In genomic region chr10:75696597-75697355, GRCm38 (mm10) we compare ENCODE assay signal across 16 mouse cellular contexts. TPM values are rescaled to one million over a fixed set of nuclear protein-coding genes. Genes with fewer than 3 reads are reported as not detected.
DNase-seq lines count a peak whose midpoint lies in the region; ATAC-seq and TF ChIP-seq lines count a peak whose summit lies in the region.
"Had no signal": no experiment of that assay in that cellular context is flagged by ENCODE, and none has a peak within 500 bp of the region (broad histone marks: within the 10 kb centered on the region; RNA-seq: fewer than 3 reads in every experiment).

No protein-coding gene starts in this region.

- H3K36me3 ChIP-seq in lung, embryonic 14.5 days (ENCODE audit: insufficient read depth), result peaks cover 70% of the 10 kb centered on the region
- H3K36me3 ChIP-seq in megakaryocyte, embryonic 14.5 days (replicated peaks; ENCODE audit: low read length), result peaks cover 95% of the 10 kb centered on the region

- TF ChIP-seq CTCF in lung, embryonic 14.5 days (IDR thresholded peaks at IDR 0.05; ENCODE audit: low read depth), result no peak

- no peaks in the 10 kb centered on the region for H3K4me1 ChIP-seq in lung, embryonic 14.5 days (ENCODE audit: insufficient read depth)
- H3K4me1 ChIP-seq in megakaryocyte, embryonic 14.5 days, result peaks cover 82% of the 10 kb centered on the region
- H3K4me1 ChIP-seq: limb, embryonic 15.5 days had no signal

- ATAC-seq in lung, embryonic 14.5 days (ENCODE audit: insufficient read depth), result no peak; the same call in 1 of the 2 replicates
- peak; percentile 89 for ATAC-seq in erythroid progenitor cell, adult 5-6 weeks (replicated peaks; ENCODE audit: low FRiP score, poor library complexity, severe bottlenecking)

- no peaks in the 10 kb centered on the region for H3K27me3 ChIP-seq in lung, embryonic 14.5 days (ENCODE audit: insufficient read depth, low read length)
- H3K27me3 ChIP-seq in megakaryocyte, embryonic 14.5 days (replicated peaks), result peaks cover 8% of the 10 kb centered on the region
- H3K27me3 ChIP-seq: limb, embryonic 15.5 days had no signal

- H3K9ac ChIP-seq in lung, embryonic 14.5 days, result no peak overlapping the region
- H3K9ac ChIP-seq: limb, embryonic 15.5 days had no signal

- DNase-seq in lung, embryonic 14.5 days, result no peak
- DNase-seq in lung, postnatal 10 days, result no peak
- DNase-seq in c-Kit-negative CD71-positive TER-119-positive erythroid progenitor cells, embryonic 14.5 days (ENCODE audit: low read depth, low spot score), result peak; percentile 85
- DNase-seq in adrenal gland, adult (ENCODE audit: inconsistent age in 2 of 2, low spot score in 1 of 2), result no peak
- no peak for DNase-seq in adipocyte (ENCODE audit: low spot score)
- no peak for DNase-seq in kidney, postnatal 10 days
- DNase-seq: adrenal gland, postnatal 36 days; cerebellum, adult 2 months; kidney, postnatal 36 days; thymus, adult 18-20 months had no signal

- no peaks in the 10 kb centered on the region for H3K9me3 ChIP-seq in lung, embryonic 14.5 days (ENCODE audit: low read depth, low read length)
- no peaks in the 10 kb centered on the region for H3K9me3 ChIP-seq in megakaryocyte, embryonic 14.5 days
- H3K9me3 ChIP-seq: limb, embryonic 15.5 days had no signal

- WGBS in lung, embryonic 14.5 days, result 79% methylated on average over 7 of the region's 7 CpGs

- H3K4me3 ChIP-seq in lung, embryonic 14.5 days (ENCODE audit: low read depth, low read length), result no peak overlapping the region
- H3K4me3 ChIP-seq in megakaryocyte, embryonic 14.5 days (replicated peaks), result peak overlapping the region; percentile 77
- H3K4me3 ChIP-seq: left cerebral cortex, adult 2 months; limb, embryonic 15.5 days; myocyte had no signal

- H3K27ac ChIP-seq in lung, embryonic 14.5 days (ENCODE audit: low read depth), result peak overlapping the region; percentile 6; the same call in 1 of the 2 replicates
- H3K27ac ChIP-seq: left cerebral cortex, adult 2 months; limb, embryonic 15.5 days; macrophage had no signal

- no peak overlapping the region for H3K4me2 ChIP-seq in lung, embryonic 14.5 days
- H3K4me2 ChIP-seq: limb, embryonic 15.5 days had no signal

RNA-seq across cellular contexts. Expression of gene Susd2, which starts 53.0 kb away (rescaled TPM):
- 5.8 and 5.9 TPM in 2 replicates for polyA plus RNA-seq in lung, embryonic 14.5 days (2014; fragmentation: Nextera tagmentation; extraction: Ambion mirVana)
- 2.5 and 3.4 TPM in 2 replicates for total RNA-seq in erythroid progenitor cell, adult 5-6 weeks (2015; ENCODE audit: low replicate concordance)
- 2.1 and 2.3 TPM in 2 replicates for total RNA-seq in erythroid progenitor cell, adult 5-6 weeks (2017; ENCODE audit: low replicate concordance)
- 0.17 TPM in 1 of 2 replicates, not detected in the other for polyA plus RNA-seq in megakaryocyte, embryonic 14.5 days (2012; ENCODE audit: insufficient read depth, low replicate concordance)
